Mouse (Mus musculus) liver, adult (tissue): ENCODE measurements around the gene Glrx.

ENCODE experiments used
- GATA4 ChIP-seq: IDR thresholded peaks from 2 replicates; pipeline ENCODE4 v1.6.1; 2014; ENCODE audit warnings: mild to moderate bottlenecking, low read length; ENCODE audit not compliant: insufficient replicate concordance

Glrx gene

GRCm38 (mm10) chr13:75824611-75825319, 14.9 kb upstream of the Glrx start:
- TF ChIP-seq GATA4, result no peak

GRCm38 (mm10) chr13:75825388-75825787, 14.3 kb upstream of the Glrx start:
- TF ChIP-seq GATA4, result no peak

- TF ChIP-seq GATA4, result no peak
Observed at GRCm38 (mm10) chr13:75830708-75831107, 9.0 kb upstream of the Glrx start.

- no peak for TF ChIP-seq GATA4
Observed at GRCm38 (mm10) chr13:75831710-75832109, 8.0 kb upstream of the Glrx start.

GRCm38 (mm10) chr13:75832697-75833096, 7.0 kb upstream of the Glrx start:
- TF ChIP-seq GATA4, result no peak

GRCm38 (mm10) chr13:75833499-75833898, 6.2 kb upstream of the Glrx start:
- TF ChIP-seq GATA4, result no peak

- no peak for TF ChIP-seq GATA4
Observed at GRCm38 (mm10) chr13:75835461-75835860, 4.2 kb upstream of the Glrx start.

- TF ChIP-seq GATA4, result no peak
Observed at GRCm38 (mm10) chr13:75838506-75838905, 1.2 kb upstream of the Glrx start.

GRCm38 (mm10) chr13:75840752-75841285, 1.2 kb downstream of the Glrx start:
- no peak for TF ChIP-seq GATA4

- TF ChIP-seq GATA4, result no peak
Observed at GRCm38 (mm10) chr13:75841950-75842349, 2.3 kb downstream of the Glrx start.

- TF ChIP-seq GATA4, result no peak
Observed at GRCm38 (mm10) chr13:75843331-75843730, 3.7 kb downstream of the Glrx start.

- no peak for TF ChIP-seq GATA4
Observed at GRCm38 (mm10) chr13:75843993-75844683, 4.5 kb downstream of the Glrx start.

GRCm38 (mm10) chr13:75844833-75845518, 5.3 kb downstream of the Glrx start:
- no peak for TF ChIP-seq GATA4

- no peak for TF ChIP-seq GATA4
Observed at GRCm38 (mm10) chr13:75845519-75846166, 6.0 kb downstream of the Glrx start.

GRCm38 (mm10) chr13:75847027-75847426, 7.4 kb downstream of the Glrx start:
- TF ChIP-seq GATA4, result no peak

GRCm38 (mm10) chr13:75852027-75852426, 12.4 kb downstream of the Glrx start:
- TF ChIP-seq GATA4, result no peak

GRCm38 (mm10) chr13:75853118-75853517, 13.4 kb downstream of the Glrx start:
- no peak for TF ChIP-seq GATA4
